Mouse (Mus musculus) embryo, embryonic 9.5 days (tissue): ENCODE results near the gene Prdm16.

Experiments
- DNase-seq: peaks from one replicate; pipeline ENCODE4 v3.0.0-alpha.2; 2017; ENCODE audit errors: extremely low spot score

Gene Prdm16

DNA sequence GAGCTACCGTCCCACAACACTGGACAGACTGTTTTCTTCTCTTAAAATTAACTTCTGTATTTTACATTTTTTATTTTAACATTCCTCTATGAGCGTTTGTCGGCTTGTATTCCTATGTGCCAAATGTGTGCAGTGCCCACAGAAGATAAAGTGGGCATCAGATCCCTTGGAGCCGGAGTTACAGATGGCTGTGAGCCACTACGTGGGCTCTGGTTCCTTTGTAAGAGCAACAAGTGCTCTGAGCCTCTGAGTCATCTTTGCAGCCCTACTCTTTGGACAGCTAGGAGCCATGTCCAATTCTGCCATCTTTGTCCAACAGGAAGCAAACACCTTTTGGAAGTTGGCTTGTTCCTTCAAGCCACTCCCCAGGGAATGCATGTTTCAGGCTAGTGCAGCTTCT is 78.6 kb downstream of the Prdm16 start:
- no peak for DNase-seq

DNA sequence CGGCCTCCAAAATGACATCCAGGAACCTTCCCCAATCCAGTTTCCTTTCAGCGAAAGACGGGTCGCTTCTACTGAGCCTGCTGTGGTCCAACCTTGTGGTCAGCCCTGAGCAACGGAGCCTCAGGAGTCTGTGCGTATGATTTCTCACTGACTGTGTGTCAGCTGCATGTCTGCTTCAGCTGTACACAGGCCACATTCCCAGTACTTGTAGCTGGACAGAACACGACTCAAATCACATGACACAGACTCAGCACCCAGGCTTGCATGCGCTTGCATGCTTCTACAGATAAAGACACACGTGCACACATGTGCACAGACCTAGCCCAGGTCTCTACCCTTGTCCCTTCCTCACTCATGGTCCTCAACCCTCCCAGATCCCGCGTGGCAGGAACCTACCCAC is 79.5 kb downstream of the Prdm16 start:
- no peak for DNase-seq

GRCm38 (mm10) chr4:154556418-154556817 is 80.3 kb downstream of the Prdm16 start:
- no peak for DNase-seq

GRCm38 (mm10) chr4:154549961-154550393 is 86.7 kb downstream of the Prdm16 start:
- DNase-seq, result no peak

DNA sequence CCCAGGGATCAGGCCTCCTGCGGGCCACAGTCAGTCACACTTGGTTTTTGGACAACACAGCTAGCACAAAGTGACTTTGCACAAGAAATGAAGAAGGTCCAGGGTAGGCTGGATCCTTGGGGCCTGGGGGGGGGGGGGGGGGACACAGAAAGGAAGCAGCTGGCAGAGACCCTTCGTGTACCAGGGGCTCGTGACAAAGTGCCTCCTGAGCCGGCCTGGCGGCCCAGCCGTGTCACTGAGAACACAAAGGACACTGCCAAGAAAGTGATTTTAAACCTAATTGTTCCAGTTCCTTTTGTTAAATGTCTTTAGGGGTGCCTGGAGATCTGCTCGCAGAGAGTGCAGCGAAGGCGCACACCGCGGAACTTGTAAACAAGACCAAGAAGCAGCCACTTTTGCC is 87.2 kb downstream of the Prdm16 start:
- no peak for DNase-seq

DNA sequence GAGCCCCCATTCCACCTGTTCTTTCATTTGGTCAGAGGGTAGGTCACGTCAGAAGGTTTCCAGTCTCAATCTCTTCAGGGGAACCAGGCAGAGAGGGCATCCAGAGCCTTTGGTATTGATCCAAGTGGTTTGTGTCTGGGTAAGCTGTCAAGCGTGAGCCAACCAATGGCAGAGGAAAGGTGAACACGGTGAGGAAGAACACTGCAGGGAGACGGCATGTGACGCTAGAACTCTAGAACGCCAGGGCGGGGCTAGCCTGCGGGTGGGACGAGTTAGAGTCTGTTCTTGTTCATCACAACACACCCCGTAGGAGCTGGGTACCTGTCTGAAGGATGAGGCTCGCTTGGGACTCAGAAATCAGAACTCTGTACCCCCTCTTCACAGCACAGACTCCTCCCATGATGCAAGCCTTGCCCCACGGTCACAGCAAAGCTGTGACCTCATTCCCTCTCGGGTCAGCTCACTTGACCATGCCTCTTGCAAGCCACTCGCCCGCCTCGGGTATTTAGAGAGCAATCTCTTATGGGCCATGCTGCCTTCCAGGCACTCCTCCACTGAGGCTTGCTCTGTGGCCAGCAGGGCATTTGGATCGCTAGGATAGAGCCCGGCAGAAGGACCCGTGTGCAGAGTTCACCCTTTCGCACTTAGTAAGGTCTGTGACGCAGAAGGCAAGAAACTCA is 89.4 kb downstream of the Prdm16 start:
- DNase-seq, result no peak

DNA sequence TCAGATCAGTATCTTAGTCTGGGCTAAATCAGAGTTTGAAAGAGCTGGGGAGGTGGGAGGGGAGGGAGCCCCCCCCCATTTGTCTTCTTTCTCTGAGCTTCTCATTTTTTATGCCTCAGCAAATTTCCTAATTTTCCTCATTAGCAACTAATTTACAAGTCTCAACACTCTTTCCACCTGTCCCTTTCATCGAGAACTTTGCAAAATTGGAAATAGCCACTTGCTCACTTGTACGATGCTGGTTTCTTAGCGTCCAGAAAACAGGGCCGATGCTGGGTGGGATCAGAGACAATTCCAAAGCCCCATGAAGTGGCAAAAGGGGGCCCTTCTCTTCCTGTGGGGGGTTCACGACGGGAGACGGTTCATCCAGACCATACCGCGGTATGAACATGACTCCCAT is 91.4 kb downstream of the Prdm16 start:
- DNase-seq, result no peak

- no peak for DNase-seq
These were observed 92.8 kb downstream of the Prdm16 start for GRCm38 (mm10) chr4:154543921-154544320.

GRCm38 (mm10) chr4:154543128-154543527 is 93.5 kb downstream of the Prdm16 start:
- no peak for DNase-seq

GRCm38 (mm10) chr4:154542568-154542967 is 94.1 kb downstream of the Prdm16 start:
- DNase-seq, result no peak

- DNase-seq, result no peak
These were observed 94.9 kb downstream of the Prdm16 start for GRCm38 (mm10) chr4:154541632-154542276.

DNA sequence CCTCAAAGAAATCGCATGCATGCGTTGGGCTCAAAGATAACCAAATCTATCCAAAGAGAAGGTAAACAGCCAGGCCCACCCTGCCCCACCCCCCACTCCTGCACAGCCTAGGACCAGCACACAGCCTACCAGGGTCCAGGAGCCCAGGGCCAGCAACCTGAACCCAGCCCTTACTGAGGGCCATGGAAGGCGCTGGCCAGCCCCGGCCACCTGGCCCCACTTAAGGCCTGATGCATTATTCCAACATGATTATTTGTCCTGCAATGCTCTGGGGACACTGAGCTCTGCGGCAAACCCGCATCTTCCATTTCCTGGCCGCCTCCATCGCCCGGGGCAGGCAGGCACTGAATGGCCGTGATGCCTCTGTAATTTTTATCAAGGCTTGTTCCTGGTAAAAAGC is 96.0 kb downstream of the Prdm16 start:
- DNase-seq, result peak; percentile 49

DNA sequence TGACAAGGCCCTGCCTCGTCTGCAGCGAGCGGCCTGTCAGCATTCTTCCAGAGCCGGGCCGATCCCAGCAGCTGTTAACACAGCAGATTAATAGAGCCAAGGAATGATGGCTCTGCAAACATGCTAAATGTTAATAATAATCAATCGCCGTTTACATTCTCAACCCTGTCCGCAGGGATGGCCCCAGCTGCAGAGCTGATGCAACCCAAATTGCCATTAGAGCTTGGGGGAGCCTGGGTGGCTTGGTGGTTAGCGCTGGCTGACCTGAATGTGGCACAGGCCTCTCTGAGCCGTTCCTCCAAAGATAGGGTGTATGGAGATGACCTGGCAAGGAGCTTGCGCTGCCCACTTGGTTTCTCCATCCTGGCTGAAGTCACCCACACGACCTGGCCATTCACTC is 97.0 kb downstream of the Prdm16 start:
- no peak for DNase-seq

- no peak for DNase-seq
These were observed 97.9 kb downstream of the Prdm16 start for GRCm38 (mm10) chr4:154538727-154539126.

DNA sequence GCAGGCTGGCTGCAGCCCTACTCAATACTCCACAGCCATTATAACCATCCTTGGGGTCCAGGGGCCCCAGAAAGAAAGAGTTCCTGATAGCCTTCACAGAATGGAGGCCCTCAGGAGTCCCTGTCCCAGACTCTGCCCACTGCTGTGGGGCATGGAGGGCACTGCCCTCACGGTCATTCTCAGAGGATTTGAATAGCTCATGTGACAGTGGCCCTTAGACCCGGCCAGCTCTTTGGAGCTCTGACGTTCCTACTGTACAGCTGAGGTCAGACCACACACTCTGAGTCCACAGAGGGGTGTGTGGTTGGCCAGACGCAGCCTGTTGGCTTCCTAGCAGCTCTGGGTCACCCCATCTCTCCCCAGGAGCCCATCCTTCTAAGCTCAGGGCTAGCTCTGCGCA is 100.6 kb downstream of the Prdm16 start:
- DNase-seq, result no peak

DNA sequence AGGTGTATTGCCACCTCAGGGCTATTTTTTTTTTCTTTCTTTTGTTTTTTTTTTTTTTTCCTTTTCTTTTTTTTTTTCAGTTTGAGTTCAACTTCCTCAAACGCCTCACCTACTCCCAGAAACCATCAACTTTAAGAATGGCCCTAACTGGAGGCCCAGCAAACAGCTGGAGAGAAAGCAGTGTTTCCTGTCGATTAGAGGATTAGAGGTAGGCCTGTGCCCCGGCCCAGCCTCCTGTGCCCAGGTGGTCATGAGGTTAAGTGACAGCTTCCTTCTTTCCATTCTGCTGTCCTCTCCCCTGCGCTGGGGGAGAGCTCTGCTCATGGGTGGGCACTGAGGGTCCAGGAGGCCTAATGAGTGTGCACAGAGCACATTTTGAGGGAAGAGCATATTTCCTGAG is 105.3 kb downstream of the Prdm16 start:
- no peak for DNase-seq

- DNase-seq, result no peak
These were observed 106.3 kb downstream of the Prdm16 start for GRCm38 (mm10) chr4:154530336-154530735.

DNA sequence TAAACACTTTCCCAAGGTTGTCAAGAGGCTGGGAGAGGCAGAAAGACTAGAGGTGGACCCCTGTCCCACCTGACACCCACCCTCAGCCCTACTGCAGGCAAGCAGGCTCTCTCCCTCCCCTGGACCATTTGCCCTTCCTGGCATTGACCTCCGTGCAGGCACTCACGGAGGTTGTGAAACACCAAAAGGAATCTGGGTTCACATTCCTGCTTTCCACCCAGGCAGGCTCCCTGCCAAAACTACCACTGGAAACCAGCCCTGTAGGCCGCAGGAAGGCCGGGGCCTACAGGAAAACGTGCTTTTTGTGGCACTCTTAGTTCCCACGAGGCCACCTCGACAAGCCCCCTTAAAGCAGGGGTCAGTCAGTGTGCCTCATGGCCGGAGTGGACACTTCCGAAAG is 109.2 kb downstream of the Prdm16 start:
- DNase-seq, result no peak

GRCm38 (mm10) chr4:154526351-154526786 is 110.3 kb downstream of the Prdm16 start:
- no peak for DNase-seq

- no peak for DNase-seq
These were observed 112.8 kb downstream of the Prdm16 start for GRCm38 (mm10) chr4:154523898-154524297.

DNA sequence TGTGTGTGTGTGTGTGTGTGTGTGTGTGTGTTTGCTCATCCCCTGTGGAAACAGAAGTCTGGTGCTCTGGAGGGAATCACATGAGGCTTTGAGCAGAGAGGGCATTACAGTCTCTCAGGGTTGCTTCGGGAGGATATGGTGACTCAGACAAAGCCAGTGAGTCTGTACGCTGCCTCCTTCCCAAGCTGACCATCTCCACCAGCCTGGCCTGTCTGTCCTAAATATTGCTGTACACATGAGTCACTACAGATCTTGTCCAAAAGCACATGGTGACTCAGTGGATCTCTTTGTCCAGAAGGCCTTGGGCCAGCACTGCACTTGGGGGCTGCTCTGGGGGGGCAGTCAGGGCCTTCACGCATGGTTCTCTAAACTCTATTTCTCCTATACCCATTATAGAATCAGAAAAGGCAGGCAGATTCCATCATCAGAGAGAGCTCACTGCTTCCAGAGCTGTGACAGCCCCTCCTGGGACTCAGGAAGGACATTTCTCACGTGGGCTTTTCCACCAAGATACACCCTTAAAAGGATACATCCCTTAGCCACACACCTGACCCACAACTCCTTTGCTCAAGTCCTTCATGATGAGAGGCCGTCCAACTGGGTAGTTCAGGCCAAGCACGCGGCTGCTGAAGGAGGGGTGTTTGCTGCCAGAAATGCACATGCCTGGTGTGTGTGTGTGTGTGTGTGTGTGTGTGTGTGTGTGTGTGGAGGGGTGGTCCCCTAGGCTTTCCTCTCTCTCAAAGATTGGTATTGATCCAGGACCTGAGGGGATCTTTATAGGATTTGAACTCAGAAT is 114.6 kb downstream of the Prdm16 start:
- no peak for DNase-seq

DNA sequence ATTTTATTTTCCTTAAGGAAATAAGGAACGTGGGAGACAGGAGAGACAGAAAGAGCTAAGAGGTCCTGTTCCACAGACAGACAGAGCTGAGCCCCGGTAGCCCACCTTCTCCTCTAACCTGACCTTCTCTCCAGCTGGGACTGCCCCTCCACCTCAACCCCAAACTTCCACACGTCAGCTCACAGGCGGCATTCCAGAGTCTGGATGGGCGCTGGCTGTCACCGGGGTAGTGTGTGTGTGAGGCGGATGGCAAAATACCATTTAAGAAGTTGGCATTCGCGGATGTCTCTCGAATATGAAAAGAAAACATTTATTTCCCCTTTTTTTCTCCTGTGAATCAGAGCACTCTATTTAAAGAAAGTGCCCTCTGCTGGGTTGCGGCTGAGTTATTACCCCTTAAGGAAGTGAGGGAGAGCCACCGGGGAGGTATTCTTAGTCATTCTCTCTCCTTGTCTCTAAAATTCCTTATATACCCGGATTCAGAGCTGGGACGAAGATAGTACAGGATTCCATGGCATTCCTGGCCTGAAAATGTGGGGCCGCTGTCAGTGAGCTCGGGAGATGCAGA is 117.1 kb downstream of the Prdm16 start:
- DNase-seq, result no peak
